Mouse (Mus musculus) spleen, adult 12 weeks (tissue): ENCODE data around the gene Lgals7.

ENCODE experiments used
- DNase-seq: peaks from one replicate; pipeline ENCODE4 v3.0.0; 2022; ENCODE audit warnings: low spot score

Lgals7 gene

GRCm38 (mm10) chr7:28830981-28831380, 32.7 kb upstream of the Lgals7 start:
- no peak for DNase-seq

DNA sequence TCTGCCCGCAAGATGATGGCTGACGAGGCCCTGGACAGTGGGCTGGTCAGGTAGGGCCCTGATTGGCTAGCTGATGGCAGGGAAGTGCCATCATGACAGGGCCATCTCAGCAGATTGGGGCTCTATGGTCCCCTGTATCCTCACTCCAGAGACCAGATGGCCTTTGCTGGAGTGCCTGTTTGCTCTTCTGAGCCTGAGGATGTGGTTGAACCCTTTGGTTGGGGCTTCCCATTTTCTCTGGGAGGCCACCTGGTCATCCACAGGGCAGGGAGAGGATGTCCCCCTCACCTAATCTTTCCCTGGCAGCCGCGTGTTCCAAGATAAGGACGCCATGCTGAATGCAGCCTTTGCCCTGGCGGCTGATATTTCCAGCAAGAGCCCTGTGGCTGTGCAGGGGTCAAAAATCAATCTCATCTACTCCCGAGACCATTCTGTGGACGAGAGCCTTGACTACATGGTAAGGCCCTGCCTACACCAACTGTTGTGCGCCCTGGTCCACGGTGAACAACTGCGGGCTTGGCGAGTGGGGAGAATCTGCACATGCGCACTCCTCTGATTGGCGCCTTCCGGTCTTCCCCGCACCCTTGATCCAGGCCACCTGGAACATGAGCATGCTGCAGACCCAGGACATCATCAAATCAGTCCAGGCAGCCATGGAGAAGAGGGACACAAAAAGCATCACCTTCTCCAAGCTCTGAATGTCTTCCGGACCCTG, 32.1 kb upstream of the Lgals7 start:
- DNase-seq, result no peak

DNA sequence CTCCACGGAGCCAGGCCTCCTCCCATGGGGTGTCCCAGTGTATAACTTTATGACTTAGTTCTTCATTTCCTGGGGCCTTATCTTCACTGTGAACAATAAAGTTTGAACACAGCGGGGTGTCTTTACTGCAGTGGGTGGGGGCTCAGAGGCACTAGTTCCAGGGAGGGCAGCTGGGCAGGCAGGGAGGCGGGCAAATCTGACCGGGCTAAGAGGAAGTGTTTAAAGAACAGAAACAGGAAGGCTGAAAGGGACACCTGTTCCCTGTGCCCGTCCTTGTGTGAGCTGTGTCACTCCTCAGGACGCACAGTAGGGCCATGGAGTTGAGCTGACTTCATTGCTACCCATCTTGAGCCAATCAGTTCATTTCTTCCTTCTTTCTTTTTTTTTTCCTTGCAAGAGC, 31.5 kb upstream of the Lgals7 start:
- DNase-seq, result no peak

GRCm38 (mm10) chr7:28833723-28834347, 29.8 kb upstream of the Lgals7 start, which contains the start of gene Lgals4:
Lgals4 (plus strand) TSS chr7:28833854.
- DNase-seq, result no peak

DNA sequence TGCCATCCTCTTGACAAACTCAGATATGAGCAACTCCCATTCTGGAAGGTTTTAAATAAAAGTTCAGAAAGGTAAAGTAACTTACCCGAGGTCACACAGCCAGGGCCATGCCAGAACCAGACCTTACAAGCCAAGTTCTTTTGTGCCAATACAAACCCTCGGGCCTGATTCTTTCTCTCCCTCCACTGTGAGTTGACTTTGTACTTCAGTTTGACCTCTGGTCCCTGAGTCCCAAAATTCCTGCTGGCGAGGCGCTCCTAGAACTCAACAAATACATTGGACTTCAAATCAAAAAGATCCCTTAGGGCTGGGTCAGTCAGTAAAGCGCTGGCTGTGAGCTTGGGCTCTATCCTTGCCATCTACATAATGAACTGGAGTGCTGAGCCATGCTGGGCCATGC, 26.7 kb upstream of the Lgals7 start:
- DNase-seq, result no peak

- DNase-seq, result no peak
Observed at GRCm38 (mm10) chr7:28838331-28838730, 25.3 kb upstream of the Lgals7 start.

DNA sequence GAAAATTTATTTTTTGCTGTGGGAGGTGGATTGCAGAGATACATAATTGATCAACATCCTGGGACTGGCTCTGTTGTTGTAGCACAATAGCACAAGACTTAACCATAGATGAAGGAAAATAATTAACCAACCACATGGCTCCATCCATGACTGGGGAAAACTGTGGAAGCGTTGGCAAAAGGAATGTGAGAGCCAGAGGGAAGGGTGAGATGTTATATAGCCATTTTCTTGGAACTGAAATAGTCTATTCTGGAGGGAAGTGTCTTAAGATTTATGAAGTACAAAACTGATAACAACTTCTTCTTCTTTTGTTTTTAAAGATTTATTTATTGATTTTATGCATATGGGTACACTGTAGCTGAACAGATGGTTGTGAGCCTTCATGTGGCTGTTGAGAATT, 16.4 kb upstream of the Lgals7 start:
- DNase-seq, result no peak

- DNase-seq, result no peak
Observed at GRCm38 (mm10) chr7:28849700-28850236, 13.9 kb upstream of the Lgals7 start.

DNA sequence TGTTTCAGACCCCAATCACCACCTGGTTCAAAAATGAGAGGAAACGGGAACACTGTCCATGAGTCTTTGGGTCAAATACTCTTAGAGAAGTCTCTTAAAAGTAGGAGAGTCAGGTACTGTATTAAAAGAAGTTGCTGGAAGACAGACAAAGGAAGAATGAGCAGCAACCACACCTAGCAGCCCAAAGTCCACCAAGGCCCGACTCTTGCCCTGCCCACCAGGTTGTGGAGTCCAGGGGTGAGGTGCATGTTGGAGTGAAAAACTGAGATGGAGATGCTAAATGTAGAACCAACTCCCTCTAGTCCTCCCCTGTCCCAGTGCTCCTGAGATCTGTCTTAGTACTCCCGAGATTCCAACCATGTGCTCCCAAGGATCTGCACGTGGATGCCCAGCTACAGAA, 13.0 kb upstream of the Lgals7 start:
- DNase-seq, result no peak

DNA sequence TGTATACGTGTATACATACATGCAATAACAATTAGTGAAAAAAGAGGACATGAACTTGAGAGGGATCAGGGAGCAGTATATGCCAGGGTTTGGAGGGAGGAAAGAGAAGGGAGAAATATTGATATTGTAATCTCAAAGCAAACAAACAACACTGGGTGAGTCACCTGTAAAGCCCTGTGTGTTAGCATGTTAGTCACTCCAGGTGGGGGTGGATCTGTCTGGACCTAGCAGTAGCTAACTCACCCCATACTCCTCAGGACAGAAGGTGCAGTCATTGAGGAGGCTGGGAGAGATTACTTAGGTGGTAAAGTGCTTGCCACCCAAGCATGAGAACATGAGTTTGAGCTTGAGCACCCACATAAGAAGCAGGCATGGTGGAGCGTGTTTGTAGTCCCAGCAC, 3.7 kb upstream of the Lgals7 start:
- DNase-seq, result no peak

GRCm38 (mm10) chr7:28860898-28861297, 2.8 kb upstream of the Lgals7 start:
- DNase-seq, result no peak

- DNase-seq, result no peak
Observed at GRCm38 (mm10) chr7:28862817-28863499, 695 bp upstream of the Lgals7 start.

DNA sequence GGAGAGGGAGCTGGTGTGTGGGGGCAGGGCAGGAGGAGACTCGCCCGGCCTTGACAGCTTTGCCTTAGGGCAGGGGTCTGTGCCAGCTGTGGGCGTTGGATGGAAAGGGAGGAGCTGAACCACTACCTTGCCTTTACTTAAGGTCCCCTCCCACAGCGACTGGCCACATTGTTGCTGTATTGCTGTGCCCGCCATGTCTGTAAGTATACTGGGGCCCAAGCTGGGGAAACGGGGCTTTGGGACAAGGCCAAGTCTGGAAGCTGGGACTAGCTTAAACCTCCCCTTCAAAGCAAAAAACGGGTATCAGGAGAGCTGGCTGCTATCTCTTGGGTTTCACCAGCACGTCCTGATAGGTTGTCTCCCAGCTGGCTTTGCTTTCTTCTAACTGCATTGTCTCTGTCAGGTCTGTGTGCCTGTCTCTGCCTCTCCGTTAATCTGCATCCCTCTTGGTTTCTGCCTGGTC, 666 bp downstream of the Lgals7 start:
- DNase-seq, result no peak

- peak; percentile 80 for DNase-seq
Observed at GRCm38 (mm10) chr7:28865481-28866300, 2.0 kb downstream of the Lgals7 start.

GRCm38 (mm10) chr7:28866769-28867507, 3.3 kb downstream of the Lgals7 start:
- no peak for DNase-seq

DNA sequence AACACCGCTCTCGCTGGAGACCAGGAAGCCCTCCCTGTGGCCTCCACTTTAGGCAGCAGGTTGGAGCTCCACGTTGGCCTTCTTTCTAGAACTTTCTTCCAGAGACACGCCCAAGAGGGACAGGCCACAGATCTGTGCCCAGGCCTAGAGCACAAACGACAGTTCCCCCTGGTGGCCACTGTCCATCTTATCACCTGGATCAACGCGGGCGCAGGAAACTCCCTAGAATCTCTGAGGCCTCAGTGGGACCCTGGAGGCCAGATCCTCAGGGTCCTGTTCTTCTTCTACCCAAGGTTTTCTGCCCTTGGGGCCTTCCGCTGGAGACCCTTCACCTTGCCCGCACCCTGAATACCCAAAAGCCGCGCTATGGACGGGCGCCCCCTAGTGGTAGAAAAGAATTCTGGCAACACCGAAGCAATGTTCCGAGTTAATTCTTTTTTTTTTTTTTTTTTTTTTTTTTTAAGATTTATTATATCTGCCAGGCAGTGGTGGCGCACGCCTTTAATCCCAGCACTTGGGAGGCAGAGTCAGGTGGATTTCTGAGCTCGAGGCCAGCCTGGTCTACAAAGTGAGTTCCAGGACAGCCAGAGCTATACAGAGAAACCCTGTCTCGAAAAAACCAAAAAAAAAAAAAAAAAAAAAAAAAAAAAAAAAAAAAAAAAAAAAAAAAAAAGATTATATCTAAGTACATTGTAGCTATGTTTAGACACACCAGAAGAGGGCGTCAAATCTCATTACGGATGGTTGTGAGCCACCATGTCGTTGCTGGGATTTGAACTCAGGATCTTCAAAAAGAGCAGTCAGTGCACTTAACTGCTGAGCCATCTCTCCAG, 4.1 kb downstream of the Lgals7 start:
- DNase-seq, result peak; percentile 69

- DNase-seq, result no peak
Observed at GRCm38 (mm10) chr7:28870901-28871664, 7.4 kb downstream of the Lgals7 start.

DNA sequence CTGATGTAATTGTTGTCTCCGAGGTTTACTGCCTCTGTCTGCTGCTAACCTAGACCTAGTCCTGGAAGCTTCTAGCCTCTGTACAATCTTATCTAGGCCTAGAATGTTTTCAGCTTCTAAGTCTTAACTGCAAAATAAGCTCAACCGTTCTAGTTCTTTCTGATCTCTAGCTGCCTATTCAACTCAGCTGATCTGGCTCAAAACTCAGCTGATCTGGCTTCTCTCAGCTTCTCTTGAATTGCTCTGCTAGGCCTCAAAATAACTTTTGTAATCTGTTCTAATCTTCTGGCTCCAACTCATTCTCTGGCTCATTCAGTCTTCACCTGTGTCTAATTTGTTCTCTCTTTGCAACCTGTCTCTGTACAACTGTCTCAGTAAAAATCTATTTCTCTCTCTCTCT, 10.9 kb downstream of the Lgals7 start:
- DNase-seq, result no peak

GRCm38 (mm10) chr7:28876099-28876498, 12.4 kb downstream of the Lgals7 start:
- DNase-seq, result no peak

GRCm38 (mm10) chr7:28877155-28877554, 13.5 kb downstream of the Lgals7 start:
- DNase-seq, result no peak
